Mouse (Mus musculus): ENCODE data around the gene Glcci1. TPM values are rescaled to one million over a fixed set of nuclear protein-coding genes. Genes with fewer than 3 reads are reported as not detected.

The Glcci1 gene
- polyA plus RNA-seq (2015; fragmentation: Nextera tagmentation; extraction: Ambion mirVana): 6.9 and 8.3 TPM in 2 replicates

GRCm38 (mm10) chr6:8509551-8509950, at the start of gene Glcci1:
Gene Glcci1 (plus strand): TSS chr6:8509600.

Data from adrenal gland, postnatal 0 days (tissue).